Mouse (Mus musculus) spleen, postnatal 10 days (tissue): ENCODE measurements around the gene Atg16l1.
A peak's percentile ranks its signal among the peaks of the same experiment; 100 is the strongest.

ENCODE experiments used
- DNase-seq, 2 experiments: peaks; one replicate each; pipeline ENCODE4 v3.0.0; 2021 to 2022; ENCODE audit warnings: low spot score in 2 of 2

The Atg16l1 gene

GRCm38 (mm10) chr1:87755641-87756470 lies at the start of gene Atg16l1:
Atg16l1 (plus strand) TSS chr1:87755870.
- peak; percentile 84 to 94 for DNase-seq

GRCm38 (mm10) chr1:87706361-87706760 lies 49.3 kb upstream of the Atg16l1 start:
- peak in 1 of 2 experiments; percentile 52 for DNase-seq

GRCm38 (mm10) chr1:87709020-87709419 lies 46.6 kb upstream of the Atg16l1 start:
- DNase-seq = no peak

GRCm38 (mm10) chr1:87709661-87710270 lies 45.9 kb upstream of the Atg16l1 start:
- DNase-seq = no peak

GRCm38 (mm10) chr1:87711938-87712613 lies 43.6 kb upstream of the Atg16l1 start:
- DNase-seq = peak in 1 of 2 experiments; percentile 50

- DNase-seq = no peak
Observed at GRCm38 (mm10) chr1:87712614-87712971, 43.1 kb upstream of the Atg16l1 start.

- DNase-seq = no peak
Observed at GRCm38 (mm10) chr1:87721382-87721781, 34.3 kb upstream of the Atg16l1 start.

- DNase-seq = no peak
Observed at GRCm38 (mm10) chr1:87722081-87722480, 33.6 kb upstream of the Atg16l1 start.

GRCm38 (mm10) chr1:87723351-87723750 lies 32.3 kb upstream of the Atg16l1 start:
- DNase-seq = no peak

- no peak for DNase-seq
Observed at GRCm38 (mm10) chr1:87729070-87729469, 26.6 kb upstream of the Atg16l1 start.

- DNase-seq = no peak
Observed at GRCm38 (mm10) chr1:87729850-87730249, 25.8 kb upstream of the Atg16l1 start.

GRCm38 (mm10) chr1:87730271-87730670 lies 25.4 kb upstream of the Atg16l1 start:
- DNase-seq = no peak

GRCm38 (mm10) chr1:87733212-87733611 lies 22.5 kb upstream of the Atg16l1 start:
- no peak for DNase-seq

- DNase-seq = no peak
Observed at GRCm38 (mm10) chr1:87734153-87734552, 21.5 kb upstream of the Atg16l1 start.

- no peak for DNase-seq
Observed at GRCm38 (mm10) chr1:87740584-87741290, 14.9 kb upstream of the Atg16l1 start.

- DNase-seq = no peak
Observed at GRCm38 (mm10) chr1:87749360-87749973, 6.2 kb upstream of the Atg16l1 start.

GRCm38 (mm10) chr1:87763821-87764220 lies 8.2 kb downstream of the Atg16l1 start:
- DNase-seq = no peak

GRCm38 (mm10) chr1:87765741-87766140 lies 10.1 kb downstream of the Atg16l1 start:
- no peak for DNase-seq

- DNase-seq = peak; percentile 18 to 63
Observed at GRCm38 (mm10) chr1:87766233-87766632, 10.6 kb downstream of the Atg16l1 start.

GRCm38 (mm10) chr1:87769263-87769662 lies 13.6 kb downstream of the Atg16l1 start:
- no peak for DNase-seq

- DNase-seq = no peak
Observed at GRCm38 (mm10) chr1:87770486-87770885, 14.8 kb downstream of the Atg16l1 start.

GRCm38 (mm10) chr1:87771724-87772123 lies 16.1 kb downstream of the Atg16l1 start:
- no peak for DNase-seq
